Mouse (Mus musculus): Measurements from ENCODE around the gene Lpcat4. TPM values are rescaled to one million over a fixed set of nuclear protein-coding genes. Genes with fewer than 3 reads are reported as not detected.
"Not testable (repeated sequence)": the region's sequence is repeated elsewhere in the genome, so short reads cannot be mapped to it uniquely, and the experiment has no call there.

Lpcat4 gene
- total RNA-seq, 4 experiments from 2014 or later, result 82.2 to 88.5 (median 84.5) TPM

- peak; percentile 87 to 88 for DNase-seq (ENCODE audit: low spot score in 2 of 2)
Observed at GRCm38 (mm10) chr2:112261748-112262653, 22.7 kb downstream of the Lpcat4 start, which contains the start of gene Nop10. Gene Nop10, plus strand, starts transcription at chr2:112261926.

- no peak for DNase-seq (ENCODE audit: low spot score in 2 of 2)
Observed at GRCm38 (mm10) chr2:112262779-112263295, 23.6 kb downstream of the Lpcat4 start.

GRCm38 (mm10) chr2:112264364-112264763, 25.1 kb downstream of the Lpcat4 start:
- no peak for DNase-seq (ENCODE audit: low spot score in 2 of 2)

- DNase-seq (ENCODE audit: low spot score in 2 of 2), result peak; percentile 82 to 88
Observed at GRCm38 (mm10) chr2:112265448-112266241, 26.4 kb downstream of the Lpcat4 start, which contains the start of gene Slc12a6. Gene Slc12a6, plus strand, starts transcription at chr2:112265825.

GRCm38 (mm10) chr2:112266242-112266592, 26.9 kb downstream of the Lpcat4 start, which contains the start of gene Gm21985:
Gene Gm21985, plus strand, starts transcription at chr2:112266314.
- DNase-seq (ENCODE audit: low spot score in 2 of 2), result peak in 1 of 2 experiments; percentile 32

GRCm38 (mm10) chr2:112266780-112267179, 27.5 kb downstream of the Lpcat4 start:
- DNase-seq (ENCODE audit: low spot score in 2 of 2), result no peak

- no peak for DNase-seq (ENCODE audit: low spot score in 2 of 2)
Observed at GRCm38 (mm10) chr2:112267547-112268269, 28.4 kb downstream of the Lpcat4 start.

GRCm38 (mm10) chr2:112270011-112270410, 30.7 kb downstream of the Lpcat4 start:
- DNase-seq (ENCODE audit: low spot score in 2 of 2), result no peak

- no peak for DNase-seq (ENCODE audit: low spot score in 2 of 2)
Observed at GRCm38 (mm10) chr2:112272909-112273308, 33.6 kb downstream of the Lpcat4 start.

- DNase-seq (ENCODE audit: low spot score in 2 of 2), result no peak
Observed at GRCm38 (mm10) chr2:112273474-112273873, 34.2 kb downstream of the Lpcat4 start.

- no peak for DNase-seq (ENCODE audit: low spot score in 2 of 2)
Observed at GRCm38 (mm10) chr2:112276870-112277269, 37.6 kb downstream of the Lpcat4 start.

GRCm38 (mm10) chr2:112282846-112283245, 43.6 kb downstream of the Lpcat4 start:
- no peak for DNase-seq (ENCODE audit: low spot score in 2 of 2)

- no peak for DNase-seq (ENCODE audit: low spot score in 2 of 2)
Observed at GRCm38 (mm10) chr2:112284363-112285030, 45.2 kb downstream of the Lpcat4 start.

- no peak for DNase-seq (ENCODE audit: low spot score in 2 of 2)
Observed at GRCm38 (mm10) chr2:112285031-112285390, 45.7 kb downstream of the Lpcat4 start.

GRCm38 (mm10) chr2:112286062-112286461, 46.8 kb downstream of the Lpcat4 start:
- not testable (repeated sequence) for DNase-seq (ENCODE audit: low spot score in 2 of 2)

- no peak for DNase-seq (ENCODE audit: low spot score in 2 of 2)
Observed at GRCm38 (mm10) chr2:112287059-112287458, 47.8 kb downstream of the Lpcat4 start.

GRCm38 (mm10) chr2:112289507-112289906, 50.2 kb downstream of the Lpcat4 start:
- no peak for DNase-seq (ENCODE audit: low spot score in 2 of 2)

GRCm38 (mm10) chr2:112292823-112293222, 53.6 kb downstream of the Lpcat4 start:
- no peak for DNase-seq (ENCODE audit: low spot score in 2 of 2)

GRCm38 (mm10) chr2:112296211-112296610, 56.9 kb downstream of the Lpcat4 start:
- DNase-seq (ENCODE audit: low spot score in 2 of 2), result no peak

Data from layer of hippocampus, adult 8-10 months (tissue).